Mouse (Mus musculus) adrenal gland, postnatal 4 days (tissue): ENCODE results near the gene Krtap7-1. TPM values are rescaled to one million over a fixed set of nuclear protein-coding genes. Genes with fewer than 3 reads are reported as not detected.

Experiments used
- DNase-seq, 2 experiments: peaks; one replicate each; pipeline ENCODE4 v3.0.0; 2021 to 2022; ENCODE audit warnings: low spot score in 2 of 2, mixed read lengths in 2 of 2
- long read RNA-seq, 2 experiments: library from polyadenylated mRNA; stranded (forward); transcript quantifications; one replicate each; pipeline ENCODE4 v2.0.0; 2021
- total RNA-seq, 2 experiments: library from RNA; stranded (reverse); gene quantifications; 2 replicates each; pipeline ENCODE4 v1.2.3; 2021

The Krtap7-1 gene
- total RNA-seq: not detected
- long read RNA-seq, experiment 1: 0 reads
- long read RNA-seq, experiment 2: 0 reads

GRCm38 (mm10) chr16:89508223-89508622 is at the start of gene Krtap7-1:
Krtap7-1 (minus strand) TSS chr16:89508323.
- no peak for DNase-seq

- DNase-seq: no peak
Observed at GRCm38 (mm10) chr16:89550298-89550697, 42.2 kb upstream of the Krtap7-1 start.

GRCm38 (mm10) chr16:89538031-89538484 is 29.9 kb upstream of the Krtap7-1 start:
- DNase-seq: no peak

GRCm38 (mm10) chr16:89537349-89537748 is 29.2 kb upstream of the Krtap7-1 start:
- no peak for DNase-seq

- no peak for DNase-seq
Observed at GRCm38 (mm10) chr16:89530547-89530946, 22.4 kb upstream of the Krtap7-1 start.

GRCm38 (mm10) chr16:89529846-89530245 is 21.7 kb upstream of the Krtap7-1 start:
- DNase-seq: no peak

- no peak for DNase-seq
Observed at GRCm38 (mm10) chr16:89528380-89528779, 20.3 kb upstream of the Krtap7-1 start.

- no peak for DNase-seq
Observed at GRCm38 (mm10) chr16:89520996-89521395, 12.9 kb upstream of the Krtap7-1 start.

GRCm38 (mm10) chr16:89520555-89520954 is 12.4 kb upstream of the Krtap7-1 start:
- no peak for DNase-seq

GRCm38 (mm10) chr16:89520091-89520490 is 12.0 kb upstream of the Krtap7-1 start:
- DNase-seq: no peak

GRCm38 (mm10) chr16:89517635-89518034 is 9.5 kb upstream of the Krtap7-1 start:
- DNase-seq: peak in 1 of 2 experiments; percentile 24

- DNase-seq: no peak
Observed at GRCm38 (mm10) chr16:89513431-89513830, 5.3 kb upstream of the Krtap7-1 start.

- no peak for DNase-seq
Observed at GRCm38 (mm10) chr16:89503571-89503970, 4.6 kb downstream of the Krtap7-1 start.

- DNase-seq: no peak
Observed at GRCm38 (mm10) chr16:89501870-89502269, 6.3 kb downstream of the Krtap7-1 start.

GRCm38 (mm10) chr16:89497002-89497401 is 11.1 kb downstream of the Krtap7-1 start:
- no peak for DNase-seq

GRCm38 (mm10) chr16:89495394-89496153 is 12.5 kb downstream of the Krtap7-1 start:
- no peak for DNase-seq

GRCm38 (mm10) chr16:89487852-89488251 is 20.3 kb downstream of the Krtap7-1 start, which contains the start of gene Krtap8-1:
Krtap8-1 (minus strand) TSS chr16:89487952.
- no peak for DNase-seq

- no peak for DNase-seq
Observed at GRCm38 (mm10) chr16:89477679-89478314, 30.3 kb downstream of the Krtap7-1 start.

- DNase-seq: no peak
Observed at GRCm38 (mm10) chr16:89461189-89461588, 46.9 kb downstream of the Krtap7-1 start.
